Mouse (Mus musculus) ZHBTc4 (cell line): ENCODE data around the gene Olfr819.
A peak's percentile ranks its signal among the peaks of the same experiment; 100 is the strongest.
"Not testable (repeated sequence)": the region's sequence is repeated elsewhere in the genome, so short reads cannot be mapped to it uniquely, and the experiment has no call there.

Experiments
- DNase-seq: peaks from one replicate; pipeline ENCODE4 v3.0.0-alpha.2; 2011; ENCODE audit warnings: low read depth, low spot score

Olfr819 gene

GRCm38 (mm10) chr10:129967166-129967565 is at the start of gene Olfr819:
TSS of gene Olfr819 (minus strand) at chr10:129967266.
- DNase-seq = not testable (repeated sequence)

GRCm38 (mm10) chr10:130012321-130012720 is 45.3 kb upstream of the Olfr819 start, which contains the start of gene Olfr820:
TSS of gene Olfr820 (plus strand) at chr10:130012621.
- DNase-seq = no peak

GRCm38 (mm10) chr10:130005366-130005765 is 38.3 kb upstream of the Olfr819 start:
- DNase-seq = peak; percentile 91

- peak; percentile 94 for DNase-seq
Observed at GRCm38 (mm10) chr10:130004104-130004503, 37.0 kb upstream of the Olfr819 start.

GRCm38 (mm10) chr10:129984962-129985361 is 17.9 kb upstream of the Olfr819 start, which contains the start of gene Gm10310:
TSS of gene Gm10310 (minus strand) at chr10:129985062.
- not testable (repeated sequence) for DNase-seq

GRCm38 (mm10) chr10:129981867-129982266 is 14.8 kb upstream of the Olfr819 start:
- not testable (repeated sequence) for DNase-seq

- not testable (repeated sequence) for DNase-seq
Observed at GRCm38 (mm10) chr10:129976040-129976439, 9.0 kb upstream of the Olfr819 start, which contains the start of gene Olfr247. TSS of gene Olfr247 (minus strand) at chr10:129976140.

- DNase-seq = not testable (repeated sequence)
Observed at GRCm38 (mm10) chr10:129972994-129973393, 5.9 kb upstream of the Olfr819 start.

GRCm38 (mm10) chr10:129966232-129966631 is 834 bp downstream of the Olfr819 start:
- DNase-seq = not testable (repeated sequence)

- DNase-seq = no peak
Observed at GRCm38 (mm10) chr10:129949000-129949399, 18.1 kb downstream of the Olfr819 start, which contains the start of gene Olfr818. TSS of gene Olfr818 (minus strand) at chr10:129949100.

GRCm38 (mm10) chr10:129915497-129915896 is 51.6 kb downstream of the Olfr819 start, which contains the start of gene Olfr816:
TSS of gene Olfr816 (minus strand) at chr10:129915597.
- no peak for DNase-seq
